Mouse (Mus musculus): ENCODE results near the gene Lrrc14b. TPM values are rescaled to one million over a fixed set of nuclear protein-coding genes. Genes with fewer than 3 reads are reported as not detected.

Lrrc14b gene
- total RNA-seq (2014; fragmentation: Nextera tagmentation) (not detected in 2 replicates), total RNA-seq (2017) (not detected in 2 replicates)

DNA sequence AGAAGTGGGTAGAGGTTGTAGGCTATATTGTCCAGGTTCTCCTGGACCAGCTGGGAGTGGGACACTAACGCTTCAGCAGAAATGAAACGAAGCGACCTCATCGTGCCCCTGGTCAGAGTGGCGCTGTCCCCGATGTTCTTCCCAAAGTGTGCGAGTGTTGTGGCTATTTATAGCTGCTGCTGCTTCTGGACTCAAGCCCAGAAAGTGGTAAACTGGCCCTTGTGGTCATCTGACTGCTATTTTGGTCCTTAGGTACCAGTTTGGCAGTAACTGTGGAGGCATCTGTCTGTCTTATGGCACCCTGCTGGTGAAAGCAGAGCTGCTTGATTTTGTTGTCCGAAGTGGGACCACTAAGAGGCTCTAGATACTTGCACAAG is at the start of gene Lrrc14b:
TSS of gene Lrrc14b (minus strand) at position 147 of the 377 bp plus-strand sequence.
- ATAC-seq (replicated peaks; ENCODE audit: poor library complexity, severe bottlenecking): peak; percentile 29

DNA sequence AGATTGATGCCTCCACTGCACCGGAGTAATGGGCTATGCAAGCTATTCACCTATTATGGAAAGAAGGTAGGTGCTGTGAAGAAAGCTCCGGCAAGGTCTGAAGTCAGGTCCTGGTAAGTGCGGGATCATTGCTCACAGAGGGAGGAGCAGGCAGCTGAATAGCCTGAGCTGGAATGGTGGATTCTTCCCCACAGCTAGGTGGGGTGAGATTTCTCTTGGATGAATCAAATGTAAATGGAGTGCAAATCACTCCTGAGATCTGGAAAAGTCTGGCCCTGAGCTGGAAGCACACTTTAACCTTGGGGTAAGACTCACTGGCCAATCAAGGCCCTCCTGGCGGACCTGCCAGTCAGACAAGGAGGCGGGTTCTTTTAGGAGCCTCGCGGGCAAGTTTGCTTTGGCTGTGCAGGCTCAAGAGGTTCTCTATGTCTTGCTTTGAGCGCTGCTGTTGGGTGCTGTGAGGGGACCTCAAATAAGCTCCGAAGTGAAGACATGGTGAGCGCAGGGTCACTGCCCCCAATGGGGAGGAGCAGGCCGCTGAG is 35.6 kb upstream of the Lrrc14b start, which contains the start of gene Ftl1-ps1:
TSS of gene Ftl1-ps1 (plus strand) at position 397 of the 542 bp plus-strand sequence.
- ATAC-seq (replicated peaks; ENCODE audit: poor library complexity, severe bottlenecking): no peak

GRCm38 (mm10) chr13:74391156-74391555 is 27.4 kb upstream of the Lrrc14b start:
- ATAC-seq (replicated peaks; ENCODE audit: poor library complexity, severe bottlenecking): no peak

DNA sequence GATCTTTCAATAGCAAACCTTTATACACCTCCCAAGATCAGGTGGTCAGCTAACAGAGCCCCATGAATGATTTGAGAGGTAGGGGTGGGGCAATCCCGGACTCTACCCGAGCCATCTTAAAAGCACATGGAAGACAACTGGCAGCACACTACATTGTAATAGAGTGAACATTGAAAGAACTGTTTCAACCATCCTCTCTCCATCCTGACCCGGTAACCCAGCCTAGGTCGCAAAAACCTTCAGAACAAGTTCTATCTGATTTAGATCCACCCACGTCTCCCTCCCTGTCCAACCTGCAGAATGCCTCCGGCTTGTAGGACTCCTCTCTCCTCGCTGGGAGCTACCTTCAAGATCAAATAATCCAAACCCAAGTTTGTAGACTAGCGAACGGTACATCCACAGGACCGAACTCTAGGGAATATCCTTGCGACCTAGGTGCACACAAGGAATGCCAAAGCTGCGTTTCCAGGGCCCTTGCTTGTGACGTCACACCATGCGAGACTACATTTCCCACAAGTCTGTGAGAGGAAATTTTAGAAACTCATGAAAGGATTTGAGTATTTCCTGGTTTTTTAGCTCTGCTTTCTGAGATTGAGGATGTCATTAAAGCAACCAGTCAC is 26.7 kb upstream of the Lrrc14b start, which contains the start of gene Zfp72:
TSS of gene Zfp72 (minus strand) at position 466 of the 620 bp plus-strand sequence.
- ATAC-seq (replicated peaks; ENCODE audit: poor library complexity, severe bottlenecking): peak; percentile 95

DNA sequence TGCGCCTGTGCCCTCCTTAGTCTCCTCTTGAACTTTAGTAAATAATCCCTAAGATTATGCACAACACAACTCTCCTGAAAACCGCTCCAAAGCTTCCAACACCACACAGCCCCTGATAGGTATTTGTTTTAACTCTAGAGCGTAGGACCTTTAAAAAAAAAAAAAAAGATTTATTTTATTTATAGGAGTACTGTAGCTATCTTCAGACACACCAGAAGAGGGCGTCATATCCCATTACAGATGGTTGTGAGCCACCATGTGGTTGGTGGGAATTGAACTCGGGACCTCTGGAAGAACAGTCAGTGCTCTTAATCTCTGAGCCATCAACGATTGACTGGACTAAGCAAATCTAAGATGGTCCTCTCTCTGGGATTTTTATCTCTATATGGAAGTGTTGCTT is 25.9 kb upstream of the Lrrc14b start:
- no peak for ATAC-seq (replicated peaks; ENCODE audit: poor library complexity, severe bottlenecking)

DNA sequence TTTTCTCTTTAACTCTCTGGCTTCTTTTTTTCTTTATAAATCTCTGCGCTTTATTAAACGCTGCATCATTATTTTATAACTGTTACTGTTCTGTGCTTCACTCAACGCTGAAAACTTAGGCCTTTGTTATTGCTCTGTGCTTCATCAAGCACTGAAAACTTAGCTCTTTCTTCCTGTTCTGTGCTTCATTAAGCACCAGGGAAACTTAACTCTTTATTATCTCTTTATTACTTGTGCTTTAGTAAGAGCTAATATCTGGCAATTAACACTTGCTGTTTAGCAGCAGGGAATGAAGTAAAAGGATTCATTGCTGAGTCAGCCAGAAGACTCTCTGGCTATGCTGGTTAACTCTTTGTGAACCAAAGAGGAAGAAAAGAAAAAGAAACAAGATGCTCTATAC is 18.5 kb upstream of the Lrrc14b start:
- ATAC-seq (replicated peaks; ENCODE audit: poor library complexity, severe bottlenecking): no peak

DNA sequence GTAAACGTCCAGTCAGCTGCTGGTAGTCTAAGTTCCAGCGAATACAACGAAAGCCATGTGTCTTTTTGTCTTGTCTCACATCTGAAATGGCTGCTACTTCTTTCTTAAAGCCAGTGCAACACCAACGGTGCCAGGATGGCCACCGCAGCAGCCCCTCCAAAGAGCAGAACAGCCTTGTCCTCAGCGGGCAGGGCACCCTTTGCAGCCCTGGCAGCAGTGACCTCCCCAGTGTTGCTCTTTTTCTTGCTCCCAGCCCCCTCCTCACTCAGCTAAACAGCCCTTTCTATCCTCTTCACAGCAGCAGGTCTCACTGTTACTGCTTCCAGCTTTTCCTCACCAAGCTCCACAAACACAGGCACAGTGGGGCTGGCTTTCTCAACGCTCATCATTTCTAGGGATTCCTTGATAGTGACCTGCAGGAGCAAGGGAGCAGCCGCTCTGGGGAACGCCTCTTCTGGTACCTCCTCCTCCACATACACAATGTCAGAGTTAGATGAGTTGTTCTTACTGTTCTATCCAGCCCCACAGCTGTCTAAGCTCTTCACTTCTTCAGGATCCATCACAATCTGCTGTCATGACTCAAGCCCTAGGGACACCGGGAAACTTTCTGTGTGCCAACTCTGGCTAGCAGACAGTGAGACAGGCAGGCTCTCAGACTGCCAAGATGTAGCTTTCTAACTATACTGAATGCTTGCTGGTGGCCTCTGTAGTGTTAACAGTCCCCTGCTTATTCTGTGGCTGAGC is 17.9 kb upstream of the Lrrc14b start:
- no peak for ATAC-seq (replicated peaks; ENCODE audit: poor library complexity, severe bottlenecking)

- peak; percentile 12; the same call in 1 of the 2 replicates for ATAC-seq (replicated peaks; ENCODE audit: poor library complexity, severe bottlenecking)
Measured at GRCm38 (mm10) chr13:74363176-74363858, 488 bp downstream of the Lrrc14b start.

GRCm38 (mm10) chr13:74362218-74362617 is 1.6 kb downstream of the Lrrc14b start:
- peak; percentile 77 for ATAC-seq (replicated peaks; ENCODE audit: poor library complexity, severe bottlenecking)

GRCm38 (mm10) chr13:74356491-74356890 is 7.3 kb downstream of the Lrrc14b start:
- ATAC-seq (replicated peaks; ENCODE audit: poor library complexity, severe bottlenecking): no peak

GRCm38 (mm10) chr13:74350435-74350906 is 13.3 kb downstream of the Lrrc14b start:
- 0 out of 2 replicates have a peak, but pooled peaks have one; percentile 2 for ATAC-seq (replicated peaks; ENCODE audit: poor library complexity, severe bottlenecking)

DNA sequence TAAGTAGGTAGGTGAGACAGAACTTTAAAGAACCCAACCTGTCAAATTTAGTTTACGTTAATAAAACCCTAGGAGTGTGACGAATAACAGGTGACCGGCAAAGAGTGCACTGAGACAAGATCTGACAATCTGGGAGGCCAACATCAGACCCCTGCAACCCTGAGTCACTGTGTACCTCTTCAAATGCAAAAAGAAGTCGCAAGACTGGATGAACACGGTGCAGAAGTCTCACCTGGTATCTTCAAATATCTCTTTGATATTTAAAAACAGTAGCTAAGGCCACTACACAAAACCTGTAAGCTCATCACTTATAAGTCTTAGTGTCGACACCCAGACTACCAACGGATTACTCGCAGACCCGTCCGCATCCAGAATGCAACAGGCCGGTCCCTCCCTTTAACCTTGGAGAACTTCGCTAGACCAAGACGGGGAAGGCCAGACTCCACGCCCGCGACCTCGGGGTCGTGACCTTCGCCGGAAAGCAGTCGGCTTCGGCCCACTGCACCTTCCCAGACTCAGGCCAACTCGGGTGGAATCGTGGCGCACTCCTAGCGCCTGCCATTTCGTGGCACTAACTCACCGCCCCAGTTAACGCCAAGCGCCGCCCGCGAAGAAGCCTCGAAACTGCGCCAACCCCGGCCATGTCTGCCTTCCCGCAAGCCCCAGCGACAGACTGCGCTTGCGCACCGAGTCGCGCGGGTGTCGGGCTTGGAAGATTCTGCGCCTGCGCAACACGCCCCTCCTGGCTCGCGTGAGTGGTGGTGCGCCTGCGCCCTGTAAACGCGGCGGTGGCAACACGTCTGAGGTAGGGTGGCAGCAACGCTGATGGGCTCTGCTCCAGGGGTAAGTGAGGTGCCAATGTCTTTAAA is 14.0 kb downstream of the Lrrc14b start, which contains the start of the genes Sdha and Ccdc127:
TSS of gene Sdha (minus strand) at position 715 of the 869 bp plus-strand sequence.
TSS of gene Ccdc127 (plus strand) at position 744 of the 869 bp plus-strand sequence.
- ATAC-seq (replicated peaks; ENCODE audit: poor library complexity, severe bottlenecking): peak; percentile 91

DNA sequence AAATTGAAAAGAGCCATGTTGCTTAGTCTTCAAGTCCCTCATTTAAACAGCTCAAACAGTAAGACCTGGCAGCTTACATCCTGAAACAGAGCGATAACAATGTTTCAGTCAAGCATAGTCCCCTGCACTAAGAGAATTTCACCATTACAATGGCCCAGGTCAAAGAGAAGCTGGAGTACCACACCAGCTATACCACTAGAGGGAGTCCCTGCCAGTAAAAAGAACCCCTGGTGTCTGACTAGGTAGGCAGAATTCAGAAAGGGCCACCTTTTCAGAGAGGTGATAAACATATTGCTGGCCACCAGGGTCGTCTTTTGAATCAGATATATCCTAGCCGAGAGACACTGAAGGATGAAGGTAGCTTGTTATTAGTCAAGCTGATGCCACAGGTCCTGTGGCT is 22.8 kb downstream of the Lrrc14b start:
- peak; percentile 99 for ATAC-seq (replicated peaks; ENCODE audit: poor library complexity, severe bottlenecking)

DNA sequence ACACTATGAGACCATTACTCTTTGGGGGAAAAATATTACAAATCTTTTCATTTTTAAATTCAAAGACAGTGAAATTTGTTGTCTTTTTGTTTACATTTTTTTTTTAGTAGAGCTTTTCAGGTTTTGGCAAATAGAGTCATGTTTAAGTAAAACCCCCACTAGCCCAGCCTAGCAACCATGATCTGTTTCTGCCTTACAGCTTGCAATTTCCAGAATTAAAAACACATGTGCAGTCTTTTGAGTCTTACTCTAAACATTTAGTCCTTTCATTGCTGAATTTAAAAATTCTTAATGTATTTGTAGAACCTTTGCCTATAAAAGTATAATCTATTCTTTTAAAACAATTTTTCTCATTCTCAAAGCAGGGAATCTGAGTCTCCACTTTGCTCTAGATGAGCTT is 34.5 kb downstream of the Lrrc14b start:
- no peak for ATAC-seq (replicated peaks; ENCODE audit: poor library complexity, severe bottlenecking)

- peak; percentile 95 for ATAC-seq (replicated peaks; ENCODE audit: poor library complexity, severe bottlenecking)
Measured at GRCm38 (mm10) chr13:74317170-74317849, 46.5 kb downstream of the Lrrc14b start, which contains the start of gene Pdcd6. Pdcd6 (minus strand) TSS chr13:74317580.

- ATAC-seq (replicated peaks; ENCODE audit: poor library complexity, severe bottlenecking): peak; percentile 5; the same call in 1 of the 2 replicates
Measured at GRCm38 (mm10) chr13:74316789-74317169, 47.0 kb downstream of the Lrrc14b start.

GRCm38 (mm10) chr13:74316386-74316785 is 47.4 kb downstream of the Lrrc14b start:
- ATAC-seq (replicated peaks; ENCODE audit: poor library complexity, severe bottlenecking): no peak

DNA sequence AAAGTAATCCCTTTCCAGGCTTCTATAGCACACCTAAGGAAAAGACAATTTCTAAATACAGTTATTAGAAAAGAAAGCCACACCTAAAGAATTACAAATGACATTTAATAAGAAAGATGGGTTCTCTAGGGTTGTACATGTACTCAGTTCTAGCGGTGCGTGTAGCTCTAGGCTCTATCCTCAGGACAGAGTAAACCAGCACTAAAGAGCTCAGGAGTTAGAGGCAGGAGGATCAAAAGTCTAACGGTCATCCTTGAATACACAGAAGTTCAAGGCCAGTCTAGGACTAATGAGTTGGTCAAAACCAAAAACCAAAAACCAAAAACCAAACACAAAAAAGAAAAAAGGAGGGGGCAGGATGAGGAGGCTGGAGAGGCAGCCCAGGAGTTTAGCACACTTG is 49.2 kb downstream of the Lrrc14b start:
- ATAC-seq (replicated peaks; ENCODE audit: poor library complexity, severe bottlenecking): no peak
